Mouse (Mus musculus): ENCODE measurements around the gene Rfx1. TPM values are rescaled to one million over a fixed set of nuclear protein-coding genes. Genes with fewer than 3 reads are reported as not detected.

The Rfx1 gene
- polyA plus RNA-seq, 1 experiment: 41.7 TPM

DNA sequence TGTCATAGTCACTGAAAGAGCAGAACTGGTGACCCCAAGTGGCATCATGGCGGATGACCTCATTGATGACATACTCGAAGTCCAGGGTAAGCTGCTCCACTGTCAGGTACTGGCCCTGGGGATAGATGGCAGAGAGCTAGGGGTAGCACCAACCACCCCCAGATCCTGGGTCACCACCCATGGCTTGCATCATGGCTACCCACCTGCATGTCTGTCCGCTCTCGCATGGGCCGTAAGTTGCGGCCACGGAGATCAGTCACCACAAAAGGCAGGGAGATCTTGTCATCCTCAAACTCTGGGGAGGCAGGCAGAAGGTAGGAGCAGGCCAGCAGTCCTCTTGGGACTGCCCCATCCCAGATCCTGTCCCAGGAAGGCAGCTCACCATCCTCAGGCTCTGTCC, 31.7 kb downstream of the Rfx1 start:
- DNase-seq (ENCODE audit: low read depth): no peak
- TF ChIP-seq CTCF (IDR thresholded peaks at IDR 0.05; ENCODE audit: borderline replicate concordance, extremely low read depth, insufficient read depth, insufficient read length): no peak
- TF ChIP-seq POLR2A (IDR thresholded peaks at IDR 0.05; ENCODE audit: borderline replicate concordance, extremely low read depth, insufficient read depth, insufficient read length, poor library complexity, severe bottlenecking): no peak

DNA sequence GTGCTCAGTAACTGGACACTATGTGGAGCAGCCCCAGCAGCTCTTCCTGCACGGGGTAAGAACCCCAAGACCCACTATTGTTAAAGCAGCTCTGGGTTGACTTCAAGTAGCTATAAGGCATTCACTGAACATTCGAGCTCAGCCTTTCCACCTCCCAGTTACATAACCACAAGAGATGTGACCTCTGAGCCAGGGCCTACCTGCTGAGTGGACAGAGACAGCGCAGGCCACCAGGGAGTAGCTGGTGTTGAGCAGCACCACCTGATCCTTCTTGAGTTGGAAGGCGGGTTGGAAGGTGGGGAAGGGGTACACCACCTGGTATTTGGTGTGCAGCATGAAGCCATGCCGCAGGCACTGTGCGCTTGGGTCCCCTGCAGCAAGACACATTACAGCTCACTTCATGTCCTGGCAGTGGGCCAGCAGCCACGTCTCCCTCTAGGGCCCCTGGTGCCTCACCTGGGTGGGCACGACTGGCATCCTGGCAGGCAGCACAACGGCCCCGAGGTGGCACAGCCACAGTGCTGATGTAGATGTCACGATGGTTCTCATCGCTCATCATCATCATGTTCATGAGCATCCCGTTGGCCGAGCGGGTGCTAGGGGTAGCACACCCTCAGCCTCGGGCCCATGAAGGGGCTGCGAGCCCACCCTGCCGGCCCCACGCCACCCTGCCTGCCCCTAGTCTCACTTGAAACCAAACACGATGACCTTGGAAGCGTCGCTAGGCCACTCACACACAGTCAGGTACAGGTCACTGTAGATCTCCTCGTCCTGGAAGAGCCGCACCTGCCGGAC, 35.0 kb downstream of the Rfx1 start:
- DNase-seq (ENCODE audit: low read depth): no peak
- TF ChIP-seq POLR2A (IDR thresholded peaks at IDR 0.05; ENCODE audit: borderline replicate concordance, extremely low read depth, insufficient read depth, insufficient read length, poor library complexity, severe bottlenecking): no peak

DNA sequence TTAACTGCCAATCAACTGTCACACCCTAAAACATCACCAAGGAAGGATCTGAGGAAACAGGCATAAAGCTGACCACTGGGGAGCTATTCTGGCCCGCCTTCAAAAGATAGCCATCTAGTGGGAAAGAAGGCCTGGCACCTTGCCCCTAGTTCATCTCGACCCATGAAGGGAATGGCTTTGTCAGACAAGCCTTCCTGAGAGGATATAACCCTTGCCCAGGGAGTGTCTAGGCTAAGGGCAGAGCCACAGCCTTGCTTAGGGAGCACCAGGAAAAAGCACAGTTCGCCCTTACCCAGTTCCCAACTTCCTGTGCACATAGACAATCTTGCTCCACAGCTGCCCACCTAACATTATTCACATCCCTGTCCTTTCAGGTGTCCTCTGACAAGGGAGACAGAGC, 37.0 kb downstream of the Rfx1 start:
- DNase-seq (ENCODE audit: low read depth): peak; percentile 13
- TF ChIP-seq CTCF (IDR thresholded peaks at IDR 0.05; ENCODE audit: borderline replicate concordance, extremely low read depth, insufficient read depth, insufficient read length) (no peak), POLR2A (IDR thresholded peaks at IDR 0.05; ENCODE audit: borderline replicate concordance, extremely low read depth, insufficient read depth, insufficient read length, poor library complexity, severe bottlenecking) (no peak)

DNA sequence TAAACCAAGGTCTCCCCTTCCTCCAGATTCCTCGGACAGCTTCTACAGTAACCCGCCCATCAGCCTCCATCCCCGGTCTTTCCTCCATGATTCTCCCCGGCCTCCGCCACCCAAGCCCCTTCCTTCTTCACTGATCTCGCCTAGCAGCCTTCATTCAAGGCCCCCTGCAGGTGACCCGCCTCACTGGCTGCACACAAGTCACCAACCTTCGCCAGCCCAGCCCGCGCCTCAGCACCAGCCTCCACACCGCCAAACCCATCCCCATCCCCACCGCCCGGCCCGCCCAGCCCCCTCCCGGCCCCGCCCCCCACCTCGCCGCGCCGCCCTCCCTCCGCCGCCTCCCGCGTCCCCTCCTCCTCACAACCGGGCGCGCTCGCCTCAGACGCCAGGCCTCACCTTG, 37.6 kb downstream of the Rfx1 start:
- peak; percentile 37; the same call in 1 of the 2 replicates for TF ChIP-seq CTCF (IDR thresholded peaks at IDR 0.05; ENCODE audit: borderline replicate concordance, extremely low read depth, insufficient read depth, insufficient read length)
- no peak for TF ChIP-seq POLR2A (IDR thresholded peaks at IDR 0.05; ENCODE audit: borderline replicate concordance, extremely low read depth, insufficient read depth, insufficient read length, poor library complexity, severe bottlenecking)
- DNase-seq (ENCODE audit: low read depth): peak; percentile 89

DNA sequence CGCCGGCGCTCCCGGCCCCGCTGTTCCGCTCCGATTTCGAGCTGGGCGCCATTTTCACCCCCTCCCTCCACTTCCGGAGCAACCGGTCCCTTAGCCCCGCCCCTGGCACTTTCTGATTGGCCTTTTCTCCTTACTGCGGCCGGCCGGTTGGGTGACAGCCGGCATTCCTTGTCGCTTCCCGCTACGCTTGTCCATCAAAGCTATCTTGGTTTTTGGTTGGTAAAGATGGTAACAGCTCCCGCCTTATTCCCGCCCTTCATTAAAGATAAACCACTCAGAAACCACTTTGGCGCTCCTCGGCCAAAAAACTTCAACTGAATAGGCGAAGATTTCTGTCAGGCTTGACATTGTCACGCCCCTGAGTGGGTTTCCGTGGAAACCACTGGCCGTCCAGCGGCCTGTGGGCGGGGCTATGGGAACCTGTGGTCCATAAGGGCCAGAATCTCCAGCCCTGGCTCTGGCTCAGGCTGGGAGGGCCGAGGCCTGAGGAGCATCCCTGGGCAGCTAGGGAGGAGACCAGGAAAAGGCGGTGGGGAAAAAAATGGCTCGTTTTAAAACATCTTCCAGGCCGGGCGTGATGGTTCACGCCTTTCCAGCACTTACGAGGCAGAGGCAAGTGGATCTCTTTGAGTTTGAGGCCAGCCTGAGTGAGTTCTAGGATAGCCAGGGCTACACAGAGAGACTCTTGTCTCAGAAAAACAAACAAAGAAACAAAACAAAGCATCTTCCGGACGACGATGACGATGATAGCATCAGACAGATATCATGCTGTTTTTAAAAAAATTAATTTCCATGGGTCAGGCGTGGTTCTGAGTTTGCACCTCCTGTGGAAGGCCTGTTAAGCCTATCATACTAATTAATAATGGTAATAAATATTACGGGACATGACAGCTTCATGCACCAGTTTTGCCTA, 38.3 kb downstream of the Rfx1 start, which contains the start of gene Dcaf15:
Gene Dcaf15 (minus strand): TSS at position 72 of the 913 bp plus-strand sequence.
- peak; percentile 100 for DNase-seq (ENCODE audit: low read depth)
- TF ChIP-seq POLR2A (IDR thresholded peaks at IDR 0.05; ENCODE audit: borderline replicate concordance, extremely low read depth, insufficient read depth, insufficient read length, poor library complexity, severe bottlenecking) (peak; percentile 71; the same call in 1 of the 2 replicates), CTCF (IDR thresholded peaks at IDR 0.05; ENCODE audit: borderline replicate concordance, extremely low read depth, insufficient read depth, insufficient read length) (no peak)

DNA sequence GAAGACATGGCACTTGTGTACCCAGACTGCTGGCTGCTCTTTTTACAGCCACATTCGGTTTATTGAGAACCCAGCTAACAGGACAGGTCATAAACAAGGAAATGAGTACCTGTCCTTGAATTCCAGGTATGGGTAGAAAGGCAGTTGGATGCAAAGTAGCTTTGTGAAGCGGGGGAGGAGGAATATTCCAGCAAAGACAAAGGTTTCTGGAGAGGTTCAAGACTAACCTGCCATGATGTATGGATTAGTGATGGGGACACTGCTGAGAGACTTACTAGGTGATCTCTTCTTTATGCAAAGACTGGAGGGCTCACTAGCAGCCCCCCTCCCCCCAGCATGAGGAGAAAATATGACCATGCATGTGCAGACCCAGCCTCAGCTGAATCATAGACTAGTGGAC, 39.0 kb downstream of the Rfx1 start:
- DNase-seq (ENCODE audit: low read depth): no peak
- TF ChIP-seq CTCF (IDR thresholded peaks at IDR 0.05; ENCODE audit: borderline replicate concordance, extremely low read depth, insufficient read depth, insufficient read length) (no peak), POLR2A (IDR thresholded peaks at IDR 0.05; ENCODE audit: borderline replicate concordance, extremely low read depth, insufficient read depth, insufficient read length, poor library complexity, severe bottlenecking) (no peak)

DNA sequence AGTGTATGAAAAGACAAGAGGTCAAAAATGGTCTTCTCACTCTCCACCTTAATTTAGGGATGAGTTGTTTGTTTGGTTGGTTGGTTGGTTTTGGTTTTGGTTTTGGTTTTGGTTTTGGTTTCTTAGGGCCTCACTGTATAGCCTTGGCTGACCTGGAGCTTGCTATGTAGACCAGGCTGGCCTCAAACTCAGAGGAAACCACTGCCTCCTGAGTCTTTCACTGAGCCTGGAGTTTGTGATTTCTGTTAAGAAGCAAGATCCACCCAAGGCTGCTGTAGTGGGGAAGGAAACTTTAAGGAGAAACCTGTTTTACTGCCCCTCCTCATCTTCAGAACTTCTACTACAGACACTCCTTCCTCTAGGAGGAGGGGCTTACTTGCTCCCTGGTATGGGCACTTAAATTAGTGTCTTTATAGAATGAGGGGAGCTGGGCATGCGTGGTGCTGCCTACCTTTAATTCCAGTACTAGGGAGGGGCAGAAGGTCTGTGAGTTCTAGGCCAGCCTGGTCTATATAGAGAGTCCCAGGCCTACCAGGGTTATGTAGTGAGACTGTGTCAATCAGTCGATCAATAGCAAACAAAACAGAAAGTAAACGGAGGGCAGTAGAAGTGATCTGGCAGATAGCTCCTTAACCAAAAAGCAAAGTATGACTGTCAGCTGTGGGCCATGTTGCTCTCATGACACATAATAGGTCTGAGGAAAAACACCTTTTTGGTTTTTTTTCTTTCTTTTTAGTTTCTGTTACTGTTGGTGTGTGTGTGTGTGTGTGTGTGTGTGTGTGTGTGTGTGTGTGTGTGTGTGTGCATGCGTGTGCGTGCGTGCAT, 39.8 kb downstream of the Rfx1 start:
- no peak for TF ChIP-seq CTCF (IDR thresholded peaks at IDR 0.05; ENCODE audit: borderline replicate concordance, extremely low read depth, insufficient read depth, insufficient read length)
- no peak for TF ChIP-seq POLR2A (IDR thresholded peaks at IDR 0.05; ENCODE audit: borderline replicate concordance, extremely low read depth, insufficient read depth, insufficient read length, poor library complexity, severe bottlenecking)
- no peak for DNase-seq (ENCODE audit: low read depth)

DNA sequence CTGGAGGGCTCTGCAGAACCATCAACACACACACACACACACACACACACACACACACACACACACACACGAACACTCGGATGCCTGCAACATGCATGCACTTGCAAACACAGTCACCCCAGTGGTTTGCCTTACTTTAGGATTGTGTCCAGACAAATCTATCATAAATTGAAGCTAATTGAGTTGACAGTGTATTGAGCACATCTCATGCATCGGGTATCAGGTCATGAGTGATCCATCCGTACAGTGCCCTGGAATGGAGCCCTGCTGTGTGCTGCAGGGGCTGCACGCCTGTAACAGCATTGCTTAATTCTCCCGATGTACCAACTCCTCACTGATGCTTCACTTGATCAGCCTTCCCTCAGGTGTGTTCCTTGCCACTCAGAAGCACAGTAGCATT, 49.0 kb downstream of the Rfx1 start:
- TF ChIP-seq POLR2A (IDR thresholded peaks at IDR 0.05; ENCODE audit: borderline replicate concordance, extremely low read depth, insufficient read depth, insufficient read length, poor library complexity, severe bottlenecking) (no peak), CTCF (IDR thresholded peaks at IDR 0.05; ENCODE audit: borderline replicate concordance, extremely low read depth, insufficient read depth, insufficient read length) (no peak)
- DNase-seq (ENCODE audit: low read depth): no peak

DNA sequence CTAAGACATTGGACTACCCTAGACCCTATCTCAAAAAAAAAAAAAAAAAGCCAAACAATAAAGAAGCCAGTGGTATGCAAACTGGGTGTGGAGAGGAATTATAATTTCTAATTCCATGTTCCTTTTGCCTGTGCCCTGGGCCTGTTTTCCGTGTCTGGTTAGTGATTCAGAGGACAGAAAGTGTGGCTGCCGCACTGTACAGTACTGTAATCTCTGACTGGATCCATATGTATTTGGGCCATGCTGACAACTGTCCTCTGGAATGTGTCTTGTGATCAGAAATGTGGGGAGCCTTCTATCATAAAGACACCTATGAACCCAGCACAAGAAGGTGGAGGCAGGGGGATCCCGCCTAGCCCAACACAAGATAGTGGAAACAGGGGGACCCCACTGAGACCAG, 55.5 kb downstream of the Rfx1 start:
- no peak for DNase-seq (ENCODE audit: low read depth)
- TF ChIP-seq CTCF (IDR thresholded peaks at IDR 0.05; ENCODE audit: borderline replicate concordance, extremely low read depth, insufficient read depth, insufficient read length): no peak
- TF ChIP-seq POLR2A (IDR thresholded peaks at IDR 0.05; ENCODE audit: borderline replicate concordance, extremely low read depth, insufficient read depth, insufficient read length, poor library complexity, severe bottlenecking): no peak

DNA sequence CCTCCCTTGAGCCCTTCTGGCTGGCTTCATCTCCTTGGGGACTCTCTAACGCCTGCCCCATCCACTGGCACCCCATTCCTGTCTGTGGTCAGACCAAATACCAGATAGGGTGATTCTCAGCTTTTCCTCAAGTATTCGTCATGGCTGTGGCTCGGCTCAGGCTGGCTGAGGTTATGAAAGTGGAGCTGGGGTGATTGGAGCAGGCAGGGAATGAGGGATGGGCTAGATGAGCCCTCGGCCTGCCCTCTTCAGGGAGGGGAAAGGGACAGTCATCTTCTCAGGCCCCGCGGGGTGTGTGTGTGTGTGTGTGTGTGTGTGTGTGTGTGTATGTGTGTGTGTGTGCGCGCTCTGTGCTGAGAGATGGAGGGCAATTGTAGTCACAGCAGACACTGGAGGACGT, 59.0 kb downstream of the Rfx1 start, which contains the start of gene Podnl1:
Gene Podnl1 (plus strand): TSS at position 334 of the 400 bp plus-strand sequence.
- no peak for TF ChIP-seq CTCF (IDR thresholded peaks at IDR 0.05; ENCODE audit: borderline replicate concordance, extremely low read depth, insufficient read depth, insufficient read length)
- no peak for TF ChIP-seq POLR2A (IDR thresholded peaks at IDR 0.05; ENCODE audit: borderline replicate concordance, extremely low read depth, insufficient read depth, insufficient read length, poor library complexity, severe bottlenecking)
- DNase-seq (ENCODE audit: low read depth): no peak

DNA sequence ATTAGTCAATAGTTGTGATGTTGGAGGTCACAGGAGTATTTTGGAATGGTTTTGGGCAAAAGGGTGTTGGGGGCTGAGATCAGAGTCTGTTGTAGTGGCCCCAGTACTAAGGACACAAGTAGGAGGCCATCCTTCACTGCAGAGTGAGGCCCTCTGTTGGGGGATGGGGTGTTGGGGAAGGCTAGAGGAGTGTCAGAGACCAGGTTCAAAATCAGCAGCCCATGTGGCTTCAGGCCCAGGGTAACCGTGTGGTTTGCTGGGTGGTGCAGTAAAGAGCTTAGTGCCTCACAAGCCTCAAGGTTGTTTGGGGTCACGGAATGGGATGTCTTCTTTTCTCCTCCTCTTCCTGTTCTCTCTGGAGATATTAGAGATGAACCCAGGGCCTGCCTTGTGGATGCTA, 60.1 kb downstream of the Rfx1 start:
- no peak for DNase-seq (ENCODE audit: low read depth)
- TF ChIP-seq POLR2A (IDR thresholded peaks at IDR 0.05; ENCODE audit: borderline replicate concordance, extremely low read depth, insufficient read depth, insufficient read length, poor library complexity, severe bottlenecking) (no peak), CTCF (IDR thresholded peaks at IDR 0.05; ENCODE audit: borderline replicate concordance, extremely low read depth, insufficient read depth, insufficient read length) (no peak)

Data from brain, embryonic 14.5 days (tissue).